Mouse (Mus musculus) heart, embryonic 15.5 days (tissue): ENCODE measurements at regions not wholly inside any gene's neighbourhood (a gene's known extent, or its start where the extent isn't known, plus 50 kb on each side); places are given as distances from the start of the nearest gene placed in this dataset.

Experiments used
- ATAC-seq: fragments of 200-750 bp; cut with Nextera tagmentation; replicated peaks from 2 replicates; pipeline ENCODE4 v1.8.0; 2017; ENCODE audit warnings: low read depth, moderate TSS enrichment; ENCODE audit not compliant: insufficient number of reproducible peaks, insufficient read depth, low FRiP score
- H3K27ac ChIP-seq: fragments of 300-500 bp; sonication (generic); 2 replicates; pipeline ENCODE4 v1.5.1; 2015; ENCODE audit warnings: mild to moderate bottlenecking, inconsistent platforms
- H3K27me3 ChIP-seq: fragments of 300-500 bp; sonication (generic); 2 replicates; pipeline ENCODE4 v1.6.1; 2015; ENCODE audit warnings: inconsistent platforms
- H3K36me3 ChIP-seq: fragments of 300-500 bp; sonication (generic); 2 replicates; pipeline ENCODE4 v1.6.1; 2015; ENCODE audit warnings: mild to moderate bottlenecking, inconsistent platforms
- H3K4me1 ChIP-seq: fragments of 300-500 bp; sonication (generic); replicated peaks from 2 replicates; pipeline ENCODE4 v1.6.1; 2015; ENCODE audit warnings: inconsistent platforms
- H3K4me2 ChIP-seq: fragments of 300-500 bp; sonication (generic); 2 replicates; pipeline ENCODE4 v1.6.1; 2015; ENCODE audit warnings: inconsistent platforms, mild to moderate bottlenecking, moderate library complexity
- H3K4me3 ChIP-seq: fragments of 300-500 bp; sonication (generic); 2 replicates; pipeline ENCODE4 v1.5.1; 2015; ENCODE audit warnings: mild to moderate bottlenecking, inconsistent platforms
- H3K9ac ChIP-seq: fragments of 300-500 bp; sonication (generic); 2 replicates; pipeline ENCODE4 v1.6.1; 2015; ENCODE audit warnings: mild to moderate bottlenecking, inconsistent platforms
- H3K9me3 ChIP-seq: fragments of 300-500 bp; sonication (generic); replicated peaks from 2 replicates; pipeline ENCODE4 v1.6.1; 2016; ENCODE audit warnings: inconsistent platforms
- WGBS: fragments of 180-500 bp; shearing (Covaris S2); methylation state at CpG from one replicate; pipeline ENCODE4 v1.1.7; 2015; ENCODE audit warnings: mixed read lengths; 5-methylcytosine and 5-hydroxymethylcytosine counted together

- no peak for ATAC-seq
- no peaks in the 10 kb centered on the region for H3K9me3 ChIP-seq
- 80% methylated on average over 2 of the region's 2 CpGs for WGBS
- H3K36me3 ChIP-seq: no peaks in the 10 kb centered on the region
- no peak overlapping the region for H3K9ac ChIP-seq
- H3K4me3 ChIP-seq: no peak overlapping the region
- no peaks in the 10 kb centered on the region for H3K4me1 ChIP-seq
- H3K4me2 ChIP-seq: no peak overlapping the region
- no peak overlapping the region for H3K27ac ChIP-seq
- no peaks in the 10 kb centered on the region for H3K27me3 ChIP-seq
These were observed 933.1 kb upstream of the A1bg start for GRCm38 (mm10) chr15:61855880-61856279.

- no peaks in the 10 kb centered on the region for H3K9me3 ChIP-seq
- no peaks in the 10 kb centered on the region for H3K36me3 ChIP-seq
- no peak overlapping the region for H3K4me3 ChIP-seq
- no peak overlapping the region for H3K4me2 ChIP-seq
- ATAC-seq: no peak
- no peak overlapping the region for H3K27ac ChIP-seq
- H3K4me1 ChIP-seq: no peaks in the 10 kb centered on the region
- WGBS: 88% methylated on average over 2 of the region's 2 CpGs
- H3K27me3 ChIP-seq: no peaks in the 10 kb centered on the region
- H3K9ac ChIP-seq: no peak overlapping the region
These were observed 889.9 kb upstream of the A1bg start for GRCm38 (mm10) chr15:61812671-61813070.

- ATAC-seq: no peak
- Histone ChIP-seq H3K9me3 (no peaks in the 10 kb centered on the region), H3K4me1 (no peaks in the 10 kb centered on the region), H3K4me2 (no peak overlapping the region), H3K27ac (no peak overlapping the region), H3K4me3 (no peak overlapping the region), H3K36me3 (no peaks in the 10 kb centered on the region), H3K27me3 (no peaks in the 10 kb centered on the region), H3K9ac (no peak overlapping the region)
- 18% methylated on average over 2 of the region's 2 CpGs for WGBS
These were observed 882.6 kb upstream of the A1bg start for GRCm38 (mm10) chr15:61805379-61805778.

- no peaks in the 10 kb centered on the region for H3K36me3 ChIP-seq
These were observed 877.3 kb upstream of the A1bg start for GRCm38 (mm10) chr15:61800155-61800554.

GRCm38 (mm10) chr15:61797827-61798226 is 875.0 kb upstream of the A1bg start:
- Histone ChIP-seq H3K9me3 (no peaks in the 10 kb centered on the region), H3K4me1 (peaks cover 7% of the 10 kb centered on the region; the same call in 1 of the 2 replicates), H3K27me3 (no peaks in the 10 kb centered on the region), H3K4me3 (no peak overlapping the region), H3K36me3 (no peaks in the 10 kb centered on the region), H3K4me2 (no peak overlapping the region), H3K27ac (no peak overlapping the region), H3K9ac (no peak overlapping the region)
- ATAC-seq: no peak
- WGBS: 35% methylated on average over 1 of the region's 1 CpGs

More at GRCm38 (mm10) chr15:61800155-61800554, 877.3 kb upstream of the A1bg start:
- 72% methylated on average over 4 of the region's 4 CpGs for WGBS
- Histone ChIP-seq H3K4me2 (no peak overlapping the region), H3K9me3 (no peaks in the 10 kb centered on the region), H3K27me3 (no peaks in the 10 kb centered on the region), H3K4me1 (peaks cover 6% of the 10 kb centered on the region; the same call in 1 of the 2 replicates), H3K9ac (no peak overlapping the region), H3K27ac (no peak overlapping the region), H3K4me3 (no peak overlapping the region)
- ATAC-seq: no peak

- Histone ChIP-seq H3K36me3 (no peaks in the 10 kb centered on the region), H3K9me3 (no peaks in the 10 kb centered on the region), H3K4me2 (no peak overlapping the region), H3K27me3 (no peaks in the 10 kb centered on the region), H3K9ac (no peak overlapping the region), H3K4me3 (no peak overlapping the region), H3K4me1 (peaks cover 7% of the 10 kb centered on the region; the same call in 1 of the 2 replicates), H3K27ac (no peak overlapping the region)
- no peak for ATAC-seq
- WGBS: 51% methylated on average over 3 of the region's 3 CpGs
These were observed 871.7 kb upstream of the A1bg start for GRCm38 (mm10) chr15:61794506-61794905.

- Histone ChIP-seq H3K4me3 (no peak overlapping the region), H3K4me2 (no peak overlapping the region), H3K27ac (no peak overlapping the region), H3K4me1 (0 out of 2 replicates have a peak, but pooled peaks cover 2% of the 10 kb centered on the region), H3K9me3 (no peaks in the 10 kb centered on the region), H3K36me3 (no peaks in the 10 kb centered on the region), H3K27me3 (no peaks in the 10 kb centered on the region), H3K9ac (no peak overlapping the region)
- 39% methylated on average over 7 of the region's 7 CpGs for WGBS
- ATAC-seq: 0 out of 2 replicates have a peak, but pooled peaks have one; percentile 35
These were observed 867.2 kb upstream of the A1bg start for GRCm38 (mm10) chr15:61789847-61790562.

- 72% methylated on average over 1 of the region's 1 CpGs for WGBS
- Histone ChIP-seq H3K4me1 (no peaks in the 10 kb centered on the region), H3K9me3 (no peaks in the 10 kb centered on the region), H3K27ac (no peak overlapping the region), H3K4me3 (no peak overlapping the region), H3K9ac (no peak overlapping the region), H3K4me2 (no peak overlapping the region), H3K36me3 (no peaks in the 10 kb centered on the region), H3K27me3 (no peaks in the 10 kb centered on the region)
- no peak for ATAC-seq
These were observed 864.2 kb upstream of the A1bg start for GRCm38 (mm10) chr15:61787046-61787445.

- H3K4me2 ChIP-seq: no peak overlapping the region
- no peak overlapping the region for H3K4me3 ChIP-seq
- no peak overlapping the region for H3K9ac ChIP-seq
- no peaks in the 10 kb centered on the region for H3K4me1 ChIP-seq
- H3K36me3 ChIP-seq: no peaks in the 10 kb centered on the region
- no peak overlapping the region for H3K27ac ChIP-seq
- no peak for ATAC-seq
- H3K27me3 ChIP-seq: no peaks in the 10 kb centered on the region
- 80% methylated on average over 2 of the region's 2 CpGs for WGBS
- no peaks in the 10 kb centered on the region for H3K9me3 ChIP-seq
These were observed 858.7 kb upstream of the A1bg start for GRCm38 (mm10) chr15:61781531-61781930.

GRCm38 (mm10) chr15:61772996-61773395 is 850.2 kb upstream of the A1bg start:
- no peak for ATAC-seq
- Histone ChIP-seq H3K4me1 (peaks cover 19% of the 10 kb centered on the region), H3K27me3 (no peaks in the 10 kb centered on the region), H3K27ac (no peak overlapping the region), H3K9me3 (no peaks in the 10 kb centered on the region), H3K9ac (no peak overlapping the region), H3K4me2 (no peak overlapping the region), H3K36me3 (no peaks in the 10 kb centered on the region), H3K4me3 (no peak overlapping the region)
- WGBS: 74% methylated on average over 4 of the region's 4 CpGs

GRCm38 (mm10) chr15:61770721-61771542 is 848.1 kb upstream of the A1bg start:
- peak; percentile 50 for ATAC-seq
- Histone ChIP-seq H3K36me3 (no peaks in the 10 kb centered on the region), H3K4me3 (no peak overlapping the region), H3K27ac (peak overlapping the region; percentile 67), H3K27me3 (no peaks in the 10 kb centered on the region), H3K4me1 (peaks cover 27% of the 10 kb centered on the region), H3K4me2 (0 out of 2 replicates have a peak overlapping the region, but pooled peaks have one; percentile 12), H3K9ac (no peak overlapping the region), H3K9me3 (no peaks in the 10 kb centered on the region)
- WGBS: 40% methylated on average over 14 of the region's 14 CpGs
